ENCODE assay signal across 7 mouse cellular contexts in the genomic region with DNA sequence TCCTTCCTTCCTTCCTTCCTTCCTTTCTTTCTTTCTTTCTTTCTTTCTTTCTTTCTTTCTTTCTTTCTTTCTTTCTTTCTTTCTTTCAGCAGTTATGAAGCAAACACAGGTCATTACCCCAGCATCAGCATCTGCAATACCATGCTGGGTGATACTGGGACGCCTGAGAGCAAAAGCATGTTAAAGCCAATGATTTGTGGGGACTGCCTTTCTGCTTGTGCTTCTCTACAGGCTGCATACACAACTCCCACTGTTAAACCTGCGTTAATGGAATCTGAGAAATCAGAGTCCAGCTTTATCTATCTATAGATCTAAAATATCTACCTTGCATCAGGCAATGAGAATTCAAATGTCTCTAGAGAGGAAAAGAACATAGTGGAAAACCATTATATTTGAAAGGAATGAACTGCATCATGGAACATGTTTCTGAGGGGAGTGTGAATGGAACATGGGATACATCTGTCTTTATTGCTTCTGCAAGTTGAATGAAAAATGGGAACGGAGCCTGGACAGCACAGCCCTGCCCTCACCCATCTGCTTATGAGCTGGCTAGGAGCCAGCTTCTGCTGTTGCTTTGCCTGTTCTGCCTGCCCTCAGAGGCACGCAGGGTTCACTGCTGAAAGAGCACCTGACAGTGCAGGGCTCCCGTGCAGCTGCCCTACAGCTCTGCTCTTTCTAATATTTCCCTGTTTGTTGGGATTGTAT.
DNase-seq lines count a peak whose midpoint lies in the region; ATAC-seq and TF ChIP-seq lines count a peak whose summit lies in the region.

No protein-coding gene starts in this region.

- H3K9ac ChIP-seq in limb, embryonic 11.5 days (ENCODE audit: low read length) = no peak overlapping the region
- no peak overlapping the region for H3K9ac ChIP-seq in embryonic facial prominence, embryonic 15.5 days
- no peak overlapping the region for H3K9ac ChIP-seq in hindbrain, postnatal 0 days (replicated peaks; ENCODE audit: low read length)
- no peak overlapping the region for H3K9ac ChIP-seq in midbrain, embryonic 15.5 days

- no peak; the same call in 1 of the 2 replicates for ATAC-seq in limb, embryonic 11.5 days (ENCODE audit: insufficient number of reproducible peaks, low FRiP score, low TSS enrichment, low read depth)
- ATAC-seq in embryonic facial prominence, embryonic 15.5 days (ENCODE audit: insufficient number of reproducible peaks, low FRiP score, low TSS enrichment, low read depth) = peak; percentile 76
- peak; percentile 96 for ATAC-seq in hindbrain, postnatal 0 days
- ATAC-seq in midbrain, embryonic 15.5 days (replicated peaks) = peak; percentile 96
- ATAC-seq in megakaryocyte, adult 5-6 weeks (ENCODE audit: poor library complexity, severe bottlenecking) = no peak

- no peaks in the 10 kb centered on the region for H3K36me3 ChIP-seq in limb, embryonic 11.5 days (ENCODE audit: control insufficient read depth, insufficient read depth, low read length)
- no peaks in the 10 kb centered on the region for H3K36me3 ChIP-seq in limb, embryonic 10.5 days
- H3K36me3 ChIP-seq in embryonic facial prominence, embryonic 15.5 days = no peaks in the 10 kb centered on the region
- no peaks in the 10 kb centered on the region for H3K36me3 ChIP-seq in hindbrain, postnatal 0 days (ENCODE audit: insufficient read depth, low read length)
- no peaks in the 10 kb centered on the region for H3K36me3 ChIP-seq in midbrain, embryonic 15.5 days (replicated peaks)

- no peaks in the 10 kb centered on the region for H3K4me1 ChIP-seq in limb, embryonic 11.5 days (ENCODE audit: control insufficient read depth, insufficient read depth, low read length)
- no peaks in the 10 kb centered on the region for H3K4me1 ChIP-seq in limb, embryonic 10.5 days
- H3K4me1 ChIP-seq in embryonic facial prominence, embryonic 15.5 days = no peaks in the 10 kb centered on the region
- H3K4me1 ChIP-seq in hindbrain, postnatal 0 days (ENCODE audit: insufficient read depth, low read length) = no peaks in the 10 kb centered on the region
- 0 out of 2 replicates have a peak, but pooled peaks cover 5% of the 10 kb centered on the region for H3K4me1 ChIP-seq in midbrain, embryonic 15.5 days

- H3K27me3 ChIP-seq in limb, embryonic 11.5 days (ENCODE audit: control insufficient read depth, insufficient read depth, low read length) = no peaks in the 10 kb centered on the region
- H3K27me3 ChIP-seq in limb, embryonic 10.5 days (ENCODE audit: low read depth, poor library complexity, severe bottlenecking) = no peaks in the 10 kb centered on the region
- H3K27me3 ChIP-seq in embryonic facial prominence, embryonic 15.5 days = no peaks in the 10 kb centered on the region
- H3K27me3 ChIP-seq in hindbrain, postnatal 0 days (ENCODE audit: insufficient read depth, low read length) = no peaks in the 10 kb centered on the region
- no peaks in the 10 kb centered on the region for H3K27me3 ChIP-seq in midbrain, embryonic 15.5 days (replicated peaks)

- H3K4me3 ChIP-seq in limb, embryonic 11.5 days (ENCODE audit: low read depth, low read length) = no peak overlapping the region
- no peak overlapping the region for H3K4me3 ChIP-seq in limb, embryonic 10.5 days
- H3K4me3 ChIP-seq in embryonic facial prominence, embryonic 15.5 days (replicated peaks) = no peak overlapping the region
- no peak overlapping the region for H3K4me3 ChIP-seq in hindbrain, postnatal 0 days (ENCODE audit: low read length)
- H3K4me3 ChIP-seq in midbrain, embryonic 15.5 days = no peak overlapping the region

- DNase-seq in limb, embryonic 11.5 days (ENCODE audit: low spot score) = peak; percentile 21
- DNase-seq in limb, embryonic 10.5 days (ENCODE audit: low spot score) = no peak
- peak; percentile 83 for DNase-seq in hindbrain, postnatal 0 days (ENCODE audit: low spot score)
- DNase-seq in gastrocnemius, postnatal 36 days = no peak

- H3K9me3 ChIP-seq in limb, embryonic 11.5 days (ENCODE audit: control insufficient read depth, low read length) = no peaks in the 10 kb centered on the region
- H3K9me3 ChIP-seq in limb, embryonic 10.5 days (replicated peaks) = no peaks in the 10 kb centered on the region
- H3K9me3 ChIP-seq in embryonic facial prominence, embryonic 15.5 days (replicated peaks) = no peaks in the 10 kb centered on the region
- H3K9me3 ChIP-seq in hindbrain, postnatal 0 days (ENCODE audit: low read length) = no peaks in the 10 kb centered on the region
- no peaks in the 10 kb centered on the region for H3K9me3 ChIP-seq in midbrain, embryonic 15.5 days

- TF ChIP-seq CTCF in hindbrain, postnatal 0 days (IDR thresholded peaks at IDR 0.05; ENCODE audit: low read depth) = no peak

- H3K4me2 ChIP-seq in limb, embryonic 11.5 days (ENCODE audit: low read depth, severe bottlenecking) = no peak overlapping the region
- no peak overlapping the region for H3K4me2 ChIP-seq in embryonic facial prominence, embryonic 15.5 days (replicated peaks)
- H3K4me2 ChIP-seq in hindbrain, postnatal 0 days (ENCODE audit: low read depth, low read length) = 0 out of 2 replicates have a peak overlapping the region, but pooled peaks have one; percentile 10
- H3K4me2 ChIP-seq in midbrain, embryonic 15.5 days = no peak overlapping the region

- intact Hi-C loops in gastrocnemius, postnatal 36 days (cut with DNase I) = no loop called here

- no peak overlapping the region for H3K27ac ChIP-seq in limb, embryonic 11.5 days (replicated peaks; ENCODE audit: low read depth, low read length)
- H3K27ac ChIP-seq in limb, embryonic 10.5 days = no peak overlapping the region
- H3K27ac ChIP-seq in embryonic facial prominence, embryonic 15.5 days (replicated peaks) = no peak overlapping the region
- no peak overlapping the region for H3K27ac ChIP-seq in hindbrain, postnatal 0 days
- no peak overlapping the region for H3K27ac ChIP-seq in midbrain, embryonic 15.5 days

- 67% methylated on average over 5 of the region's 5 CpGs for WGBS in limb, embryonic 11.5 days
- 69% methylated on average over 5 of the region's 5 CpGs for WGBS in limb, embryonic 10.5 days
- 47% methylated on average over 5 of the region's 5 CpGs for WGBS in embryonic facial prominence, embryonic 15.5 days
- 21% methylated on average over 5 of the region's 5 CpGs for WGBS in hindbrain, postnatal 0 days
- 43% methylated on average over 5 of the region's 5 CpGs for WGBS in midbrain, embryonic 15.5 days

Comparison
In these comparisons a context has a peak if more than half of its experiments do, and no peak if none do; other contexts are left out.
1. DNase-seq: peak in limb, embryonic 11.5 days (single experiment) and hindbrain, postnatal 0 days (single experiment); none in limb, embryonic 10.5 days (single experiment) and gastrocnemius, postnatal 36 days (0 of 2).
2. ATAC-seq: peak in embryonic facial prominence, embryonic 15.5 days (single experiment), hindbrain, postnatal 0 days (single experiment) and midbrain, embryonic 15.5 days (single experiment); none in limb, embryonic 11.5 days (single experiment) and megakaryocyte, adult 5-6 weeks (single experiment).